Mouse (Mus musculus) adipocyte (in vitro differentiated cells): Measurements from ENCODE around the gene Thra.

Experiments
- DNase-seq: peaks from one replicate; pipeline ENCODE4 v3.0.0-alpha.2; 2016; ENCODE audit warnings: low spot score

The Thra gene

GRCm38 (mm10) chr11:98777888-98778287 is 37.5 kb downstream of the Thra start:
- no peak for DNase-seq

- DNase-seq, result peak; percentile 50
Observed at GRCm38 (mm10) chr11:98781851-98782512, 41.5 kb downstream of the Thra start.

- peak; percentile 29 for DNase-seq
Observed at GRCm38 (mm10) chr11:98782651-98783235, 42.3 kb downstream of the Thra start.

GRCm38 (mm10) chr11:98783236-98783696 is 42.8 kb downstream of the Thra start:
- peak; percentile 98 for DNase-seq

GRCm38 (mm10) chr11:98784139-98784538 is 43.7 kb downstream of the Thra start:
- peak; percentile 55 for DNase-seq

GRCm38 (mm10) chr11:98785214-98785613 is 44.8 kb downstream of the Thra start:
- peak; percentile 29 for DNase-seq

- DNase-seq, result peak; percentile 95
Observed at GRCm38 (mm10) chr11:98785772-98786281, 45.4 kb downstream of the Thra start.

GRCm38 (mm10) chr11:98786359-98787214 is 46.1 kb downstream of the Thra start:
- peak; percentile 100 for DNase-seq

- DNase-seq, result no peak
Observed at GRCm38 (mm10) chr11:98787229-98787628, 46.8 kb downstream of the Thra start.

GRCm38 (mm10) chr11:98787691-98788090 is 47.3 kb downstream of the Thra start:
- DNase-seq, result peak; percentile 49

GRCm38 (mm10) chr11:98788139-98788538 is 47.7 kb downstream of the Thra start:
- no peak for DNase-seq

GRCm38 (mm10) chr11:98788550-98789218 is 48.2 kb downstream of the Thra start:
- DNase-seq, result peak; percentile 89

- no peak for DNase-seq
Observed at GRCm38 (mm10) chr11:98789219-98789807, 48.9 kb downstream of the Thra start.

GRCm38 (mm10) chr11:98789824-98790223 is 49.4 kb downstream of the Thra start:
- DNase-seq, result no peak

GRCm38 (mm10) chr11:98790631-98791205 is 50.3 kb downstream of the Thra start:
- no peak for DNase-seq

GRCm38 (mm10) chr11:98791448-98791847 is 51.0 kb downstream of the Thra start:
- DNase-seq, result no peak

- no peak for DNase-seq
Observed at GRCm38 (mm10) chr11:98792081-98792480, 51.6 kb downstream of the Thra start.

GRCm38 (mm10) chr11:98794469-98795014 is 54.1 kb downstream of the Thra start:
- DNase-seq, result peak; percentile 81

GRCm38 (mm10) chr11:98795015-98795713 is 54.7 kb downstream of the Thra start, which contains the start of gene Msl1:
Msl1 (plus strand) TSS chr11:98795516.
- DNase-seq, result peak; percentile 88
